Mouse (Mus musculus): ENCODE measurements at regions not wholly inside any gene's neighbourhood (a gene's known extent, or its start where the extent isn't known, plus 50 kb on each side); places are given as distances from the start of the nearest gene placed in this dataset.
A peak's percentile ranks its signal among the peaks of the same experiment; 100 is the strongest.

GRCm38 (mm10) chr13:35079685-35080084 lies 52.8 kb upstream of the Eci2 start:
- WGBS, result 61% methylated on average over 2 of the region's 2 CpGs
- Histone ChIP-seq H3K9ac (no peak overlapping the region), H3K27ac (no peak overlapping the region), H3K27me3 (replicated peaks) (no peaks in the 10 kb centered on the region), H3K9me3 (no peaks in the 10 kb centered on the region), H3K4me1 (replicated peaks) (no peaks in the 10 kb centered on the region), H3K4me2 (replicated peaks) (no peak overlapping the region), H3K36me3 (no peaks in the 10 kb centered on the region), H3K4me3 (replicated peaks) (no peak overlapping the region)
- ATAC-seq, result peak; percentile 47; the same call in 1 of the 2 replicates

GRCm38 (mm10) chr13:35085386-35085785 lies 58.5 kb upstream of the Eci2 start:
- no peak for ATAC-seq
- 68% methylated on average over 3 of the region's 3 CpGs for WGBS

GRCm38 (mm10) chr13:35087246-35088040 lies 60.5 kb upstream of the Eci2 start:
- no peaks in the 10 kb centered on the region for H3K36me3 ChIP-seq
- no peak overlapping the region for H3K27ac ChIP-seq
- H3K27me3 ChIP-seq (replicated peaks), result no peaks in the 10 kb centered on the region
- H3K9me3 ChIP-seq, result no peaks in the 10 kb centered on the region
- no peak overlapping the region for H3K9ac ChIP-seq
- no peaks in the 10 kb centered on the region for H3K4me1 ChIP-seq (replicated peaks)
- H3K4me2 ChIP-seq (replicated peaks), result no peak overlapping the region
- no peak for ATAC-seq
- WGBS, result 73% methylated on average over 6 of the region's 6 CpGs
- H3K4me3 ChIP-seq (replicated peaks), result no peak overlapping the region

More at GRCm38 (mm10) chr13:35085386-35085785, 58.5 kb upstream of the Eci2 start:
- H3K4me3 ChIP-seq (replicated peaks), result no peak overlapping the region
- no peaks in the 10 kb centered on the region for H3K36me3 ChIP-seq
- no peak overlapping the region for H3K9ac ChIP-seq
- H3K9me3 ChIP-seq, result no peaks in the 10 kb centered on the region
- no peaks in the 10 kb centered on the region for H3K4me1 ChIP-seq (replicated peaks)
- H3K4me2 ChIP-seq (replicated peaks), result no peak overlapping the region
- no peaks in the 10 kb centered on the region for H3K27me3 ChIP-seq (replicated peaks)
- no peak overlapping the region for H3K27ac ChIP-seq

GRCm38 (mm10) chr13:35091155-35091554 lies 64.3 kb upstream of the Eci2 start:
- WGBS, result 77% methylated on average over 3 of the region's 3 CpGs
- Histone ChIP-seq H3K4me2 (replicated peaks) (no peak overlapping the region), H3K9ac (no peak overlapping the region), H3K9me3 (no peaks in the 10 kb centered on the region), H3K4me1 (replicated peaks) (no peaks in the 10 kb centered on the region), H3K27ac (no peak overlapping the region), H3K27me3 (replicated peaks) (no peaks in the 10 kb centered on the region), H3K36me3 (no peaks in the 10 kb centered on the region), H3K4me3 (replicated peaks) (no peak overlapping the region)
- no peak for ATAC-seq

GRCm38 (mm10) chr13:35119782-35120181 lies 92.9 kb upstream of the Eci2 start:
- no peaks in the 10 kb centered on the region for H3K27me3 ChIP-seq (replicated peaks)
- no peak overlapping the region for H3K4me3 ChIP-seq (replicated peaks)
- no peak for ATAC-seq
- no peaks in the 10 kb centered on the region for H3K9me3 ChIP-seq
- H3K4me2 ChIP-seq (replicated peaks), result no peak overlapping the region
- no peak overlapping the region for H3K9ac ChIP-seq
- WGBS, result 44% methylated on average over 1 of the region's 1 CpGs
- no peak overlapping the region for H3K27ac ChIP-seq
- H3K36me3 ChIP-seq, result no peaks in the 10 kb centered on the region
- H3K4me1 ChIP-seq (replicated peaks), result no peaks in the 10 kb centered on the region

GRCm38 (mm10) chr13:35129475-35129874 lies 102.6 kb upstream of the Eci2 start:
- 41% methylated on average over 2 of the region's 2 CpGs for WGBS
- Histone ChIP-seq H3K9me3 (no peaks in the 10 kb centered on the region), H3K4me1 (replicated peaks) (no peaks in the 10 kb centered on the region), H3K9ac (no peak overlapping the region), H3K27ac (no peak overlapping the region), H3K4me2 (replicated peaks) (no peak overlapping the region), H3K36me3 (no peaks in the 10 kb centered on the region), H3K27me3 (replicated peaks) (no peaks in the 10 kb centered on the region), H3K4me3 (replicated peaks) (no peak overlapping the region)
- no peak for ATAC-seq

- Histone ChIP-seq H3K4me3 (replicated peaks) (no peak overlapping the region), H3K27ac (no peak overlapping the region), H3K9me3 (no peaks in the 10 kb centered on the region), H3K4me1 (replicated peaks) (no peaks in the 10 kb centered on the region), H3K9ac (no peak overlapping the region), H3K36me3 (no peaks in the 10 kb centered on the region), H3K4me2 (replicated peaks) (no peak overlapping the region), H3K27me3 (replicated peaks) (no peaks in the 10 kb centered on the region)
- 70% methylated on average over 8 of the region's 8 CpGs for WGBS
- ATAC-seq, result no peak
Observed at GRCm38 (mm10) chr13:35131272-35132185, 104.6 kb upstream of the Eci2 start.

- no peaks in the 10 kb centered on the region for H3K27me3 ChIP-seq (replicated peaks)
- H3K27ac ChIP-seq, result no peak overlapping the region
- H3K9ac ChIP-seq, result no peak overlapping the region
- ATAC-seq, result no peak
- H3K9me3 ChIP-seq, result no peaks in the 10 kb centered on the region
- H3K4me1 ChIP-seq (replicated peaks), result no peaks in the 10 kb centered on the region
- WGBS, result 80% methylated on average over 1 of the region's 1 CpGs
- H3K4me3 ChIP-seq (replicated peaks), result no peak overlapping the region
- no peak overlapping the region for H3K4me2 ChIP-seq (replicated peaks)
- H3K36me3 ChIP-seq, result no peaks in the 10 kb centered on the region
Observed at GRCm38 (mm10) chr13:35151629-35152028, 124.7 kb upstream of the Eci2 start.

GRCm38 (mm10) chr13:35159456-35159855 lies 132.6 kb upstream of the Eci2 start:
- WGBS, result 64% methylated on average over 3 of the region's 3 CpGs
- no peak for ATAC-seq

GRCm38 (mm10) chr13:35160767-35161166 lies 133.9 kb upstream of the Eci2 start:
- H3K27ac ChIP-seq, result no peak overlapping the region
- H3K4me2 ChIP-seq (replicated peaks), result no peak overlapping the region
- WGBS, result 29% methylated on average over 2 of the region's 2 CpGs
- no peaks in the 10 kb centered on the region for H3K36me3 ChIP-seq
- H3K4me3 ChIP-seq (replicated peaks), result no peak overlapping the region
- no peaks in the 10 kb centered on the region for H3K4me1 ChIP-seq (replicated peaks)
- ATAC-seq, result no peak
- H3K9ac ChIP-seq, result no peak overlapping the region
- no peaks in the 10 kb centered on the region for H3K9me3 ChIP-seq
- H3K27me3 ChIP-seq (replicated peaks), result no peaks in the 10 kb centered on the region

More at GRCm38 (mm10) chr13:35159456-35159855, 132.6 kb upstream of the Eci2 start:
- H3K9me3 ChIP-seq, result no peaks in the 10 kb centered on the region
- no peaks in the 10 kb centered on the region for H3K27me3 ChIP-seq (replicated peaks)
- no peak overlapping the region for H3K27ac ChIP-seq
- no peak overlapping the region for H3K9ac ChIP-seq
- H3K36me3 ChIP-seq, result no peaks in the 10 kb centered on the region
- no peaks in the 10 kb centered on the region for H3K4me1 ChIP-seq (replicated peaks)
- H3K4me2 ChIP-seq (replicated peaks), result no peak overlapping the region
- no peak overlapping the region for H3K4me3 ChIP-seq (replicated peaks)

- no peak for ATAC-seq
- Histone ChIP-seq H3K4me1 (replicated peaks) (no peaks in the 10 kb centered on the region), H3K9ac (no peak overlapping the region), H3K27ac (no peak overlapping the region), H3K4me3 (replicated peaks) (no peak overlapping the region), H3K36me3 (no peaks in the 10 kb centered on the region), H3K9me3 (no peaks in the 10 kb centered on the region), H3K4me2 (replicated peaks) (no peak overlapping the region), H3K27me3 (replicated peaks) (no peaks in the 10 kb centered on the region)
- WGBS, result 63% methylated on average over 5 of the region's 5 CpGs
Observed at GRCm38 (mm10) chr13:35166080-35166479, 139.2 kb upstream of the Eci2 start.

GRCm38 (mm10) chr13:35166831-35167541 lies 140.1 kb upstream of the Eci2 start:
- no peak overlapping the region for H3K27ac ChIP-seq
- ATAC-seq, result no peak
- H3K9ac ChIP-seq, result no peak overlapping the region
- H3K4me3 ChIP-seq (replicated peaks), result no peak overlapping the region
- no peak overlapping the region for H3K4me2 ChIP-seq (replicated peaks)
- no peaks in the 10 kb centered on the region for H3K4me1 ChIP-seq (replicated peaks)
- H3K27me3 ChIP-seq (replicated peaks), result no peaks in the 10 kb centered on the region
- no peaks in the 10 kb centered on the region for H3K9me3 ChIP-seq
- 62% methylated on average over 8 of the region's 8 CpGs for WGBS
- H3K36me3 ChIP-seq, result no peaks in the 10 kb centered on the region

Measured in intestine, embryonic 15.5 days (tissue).